Mouse (Mus musculus) megakaryocyte progenitor cell, adult 5-6 weeks (primary cell): ENCODE data around the gene Fus. TPM values are rescaled to one million over a fixed set of nuclear protein-coding genes. Genes with fewer than 3 reads are reported as not detected.

Experiments used
- total RNA-seq, 2 experiments: library from RNA; stranded (forward) in 1 of 2; stranded (reverse) in 1 of 2; fragments of 157-497, 149-512 nt in 1 of 2; fragments of 200-1000 nt in 1 of 2; gene quantifications; 2 replicates each; pipeline versions ENCODE4 v1.2.3 to v1.2.4; 2015 to 2017

Fus gene
- total RNA-seq, 2 experiments from 2014 or later, result 27.2 to 180 TPM

Other genes starting within 250 kb of the Fus start
- gene Ctf2, start 235.3 kb upstream of the Fus start, total RNA-seq (2015), result not detected in 2 replicates
- gene Ctf2, start 235.3 kb upstream of the Fus start, total RNA-seq (2017), result not detected in 2 replicates
- gene Fbxl19, start 222.9 kb upstream of the Fus start, total RNA-seq (2015), result 5.6 and 5.7 TPM in 2 replicates
- 14.2 and 16.1 TPM in 2 replicates for gene Fbxl19, start 222.9 kb upstream of the Fus start, total RNA-seq (2017)
- 26.7 and 32.1 TPM in 2 replicates for gene Orai3, start 197.6 kb upstream of the Fus start, total RNA-seq (2015)
- 28.2 and 30.2 TPM in 2 replicates for gene Orai3, start 197.6 kb upstream of the Fus start, total RNA-seq (2017)
- 54.7 and 67.2 TPM in 2 replicates for gene Setd1a, start 190.8 kb upstream of the Fus start, total RNA-seq (2015)
- 9.7 and 13.6 TPM in 2 replicates for gene Setd1a, start 190.8 kb upstream of the Fus start, total RNA-seq (2017)
- gene Gm49388, start 181.8 kb upstream of the Fus start, total RNA-seq (2015), result not detected in 2 replicates
- gene Gm49388, start 181.8 kb upstream of the Fus start, total RNA-seq (2017), result not detected in 2 replicates
- gene Hsd3b7, start 166.9 kb upstream of the Fus start, total RNA-seq (2015), result 20.2 and 31.3 TPM in 2 replicates
- 25.6 and 26.8 TPM in 2 replicates for gene Hsd3b7, start 166.9 kb upstream of the Fus start, total RNA-seq (2017)
- 55.8 and 70.2 TPM in 2 replicates for gene Stx4a, start 143.2 kb upstream of the Fus start, total RNA-seq (2015)
- gene Stx4a, start 143.2 kb upstream of the Fus start, total RNA-seq (2017), result 35.7 and 50.4 TPM in 2 replicates
- gene Stx1b, start 142.9 kb upstream of the Fus start, total RNA-seq (2015), result 0.12 and 1.5 TPM in 2 replicates
- gene Stx1b, start 142.9 kb upstream of the Fus start, total RNA-seq (2017), result 0.03 and 0.12 TPM in 2 replicates
- gene Zfp646, start 91.2 kb upstream of the Fus start, total RNA-seq (2015), result 18.7 and 19.4 TPM in 2 replicates
- 31.6 and 38.2 TPM in 2 replicates for gene Zfp646, start 91.2 kb upstream of the Fus start, total RNA-seq (2017)
- 5.7 and 7.4 TPM in 2 replicates for gene Zfp668, start 90.6 kb upstream of the Fus start, total RNA-seq (2015)
- 2.9 and 6.7 TPM in 2 replicates for gene Zfp668, start 90.6 kb upstream of the Fus start, total RNA-seq (2017)
- gene Prss53, start 76.5 kb upstream of the Fus start, total RNA-seq (2015), result 0.15 and 0.39 TPM in 2 replicates
- not detected in 2 replicates for gene Prss53, start 76.5 kb upstream of the Fus start, total RNA-seq (2017)
- gene Gm21974, start 72.0 kb upstream of the Fus start, total RNA-seq (2015), result not detected in 2 replicates
- not detected in 2 replicates for gene Gm21974, start 72.0 kb upstream of the Fus start, total RNA-seq (2017)
- 125 and 145 TPM in 2 replicates for gene Vkorc1, start 71.8 kb upstream of the Fus start, total RNA-seq (2015)
- gene Vkorc1, start 71.8 kb upstream of the Fus start, total RNA-seq (2017), result 30.7 and 39.6 TPM in 2 replicates
- 68.3 and 75.7 TPM in 2 replicates for gene Bckdk, start 63.4 kb upstream of the Fus start, total RNA-seq (2015)
- gene Bckdk, start 63.4 kb upstream of the Fus start, total RNA-seq (2017), result 42.5 and 49.9 TPM in 2 replicates
- gene Kat8, start 54.9 kb upstream of the Fus start, total RNA-seq (2015), result 18.1 and 30.6 TPM in 2 replicates
- 23.7 and 30.4 TPM in 2 replicates for gene Kat8, start 54.9 kb upstream of the Fus start, total RNA-seq (2017)
- not detected in 2 replicates for gene Prss8, start 37.4 kb upstream of the Fus start, total RNA-seq (2015)
- not detected in 2 replicates for gene Prss8, start 37.4 kb upstream of the Fus start, total RNA-seq (2017)
- 1.5 and 2.3 TPM in 2 replicates for gene Prss36, start 20.7 kb upstream of the Fus start, total RNA-seq (2015)
- 0.75 and 7.2 TPM in 2 replicates for gene Prss36, start 20.7 kb upstream of the Fus start, total RNA-seq (2017)
- gene Pycard, start 26.4 kb downstream of the Fus start, total RNA-seq (2015), result 142 and 147 TPM in 2 replicates
- 20.8 and 26.9 TPM in 2 replicates for gene Pycard, start 26.4 kb downstream of the Fus start, total RNA-seq (2017)
- gene Trim72, start 36.5 kb downstream of the Fus start, total RNA-seq (2015), result not detected in 2 replicates
- gene Trim72, start 36.5 kb downstream of the Fus start, total RNA-seq (2017), result not detected in 2 replicates
- 23.6 and 24.3 TPM in 2 replicates for gene Itgam, start 95.2 kb downstream of the Fus start, total RNA-seq (2015)
- gene Itgam, start 95.2 kb downstream of the Fus start, total RNA-seq (2017), result 28.0 and 34.9 TPM in 2 replicates
- gene Gm49368, start 95.2 kb downstream of the Fus start, total RNA-seq (2015), result 0.05 TPM in 1 of 2 replicates, not detected in the other
- not detected in 2 replicates for gene Gm49368, start 95.2 kb downstream of the Fus start, total RNA-seq (2017)
- gene Itgax, start 162.1 kb downstream of the Fus start, total RNA-seq (2015), result 0.32 and 0.76 TPM in 2 replicates
- 0.67 and 0.68 TPM in 2 replicates for gene Itgax, start 162.1 kb downstream of the Fus start, total RNA-seq (2017)
- 0.25 TPM in 1 of 2 replicates, not detected in the other for gene Itgad, start 186.9 kb downstream of the Fus start, total RNA-seq (2015)
- 0.51 TPM in 1 of 2 replicates, not detected in the other for gene Itgad, start 186.9 kb downstream of the Fus start, total RNA-seq (2017)
- 0.76 and 4.8 TPM in 2 replicates for gene Cox6a2, start 238.9 kb downstream of the Fus start, total RNA-seq (2015)
- 0.21 and 1.3 TPM in 2 replicates for gene Cox6a2, start 238.9 kb downstream of the Fus start, total RNA-seq (2017)